Mouse (Mus musculus) lung, postnatal 0 days (tissue): ENCODE measurements around the gene Zfp566.

Experiments
- CTCF ChIP-seq: IDR thresholded peaks from 2 replicates; pipeline ENCODE4 v1.5.1; 2016; ENCODE audit warnings: antibody characterized with exemption, mild to moderate bottlenecking
- EP300 ChIP-seq: IDR thresholded peaks from 2 replicates; pipeline ENCODE4 v1.6.1; 2016; ENCODE audit warnings: antibody characterized with exemption, mild to moderate bottlenecking, control low read depth

DNA sequence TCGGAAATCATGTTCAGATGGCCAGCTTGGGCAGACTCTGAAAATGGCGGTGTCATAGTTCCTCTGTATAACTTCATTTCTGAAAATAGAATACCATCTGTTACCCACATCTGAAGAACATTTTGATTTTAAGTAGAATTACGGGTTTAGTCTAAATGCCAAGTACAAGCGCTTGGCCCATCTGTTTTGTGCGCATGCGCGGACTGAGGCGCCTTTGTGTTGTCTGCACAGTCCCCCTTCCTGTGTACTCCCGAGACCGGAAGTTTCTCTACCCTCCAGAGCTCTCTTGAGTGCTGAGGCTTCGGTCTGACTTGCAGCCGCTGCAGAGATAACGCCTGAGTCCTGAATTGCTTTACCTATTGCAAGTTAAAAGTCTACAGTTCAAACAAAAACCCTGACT is 9.0 kb upstream of the Zfp566 start:
- no peak for TF ChIP-seq CTCF
- no peak for TF ChIP-seq EP300
